25 mouse cellular contexts compared by ENCODE assay signal in the genomic region with DNA sequence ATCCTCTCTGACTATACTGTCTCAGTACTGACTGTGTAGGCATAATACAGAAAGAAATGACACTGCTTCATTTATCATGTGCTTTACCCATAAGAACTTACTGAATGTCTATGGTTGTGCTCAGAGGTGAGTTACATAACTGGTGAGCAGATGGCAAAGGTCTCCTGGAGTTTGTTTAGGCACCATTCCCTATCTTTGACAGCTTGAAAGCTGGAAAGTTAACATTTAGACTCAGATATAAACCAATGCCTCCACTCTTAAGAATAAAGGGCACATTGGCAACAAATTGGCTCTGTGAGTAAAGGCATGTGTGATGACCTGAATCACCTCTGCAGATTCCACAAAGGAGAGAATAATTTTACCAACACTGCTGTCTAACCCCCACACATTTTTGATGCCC.
"Had no signal": no experiment of that assay in that cellular context is flagged by ENCODE, and none has a peak within 500 bp of the region (broad histone marks: within the 10 kb centered on the region; RNA-seq: fewer than 3 reads in every experiment).

No protein-coding gene starts in this region.

- H3K4me2 ChIP-seq: heart, embryonic 12.5 days; hindbrain, embryonic 12.5 days; hindbrain, embryonic 14.5 days; intestine, embryonic 15.5 days; limb, embryonic 13.5 days; limb, embryonic 15.5 days; liver, embryonic 13.5 days; liver, embryonic 15.5 days had no signal

- H3K9ac ChIP-seq: heart, embryonic 12.5 days; hindbrain, embryonic 12.5 days; hindbrain, embryonic 14.5 days; intestine, embryonic 15.5 days; limb, embryonic 13.5 days; limb, embryonic 15.5 days; liver, embryonic 13.5 days; liver, embryonic 15.5 days had no signal

- DNase-seq: gastrocnemius, adult 2 months; gastrocnemius, postnatal 10 days; gastrocnemius, postnatal 25 days; heart, adult 18-20 months; heart, postnatal 10 days; heart, postnatal 4 days; kidney, adult 18-20 months; kidney, postnatal 10 days; kidney, postnatal 4 days; layer of hippocampus, adult 9-11 months; layer of hippocampus, postnatal 36 days; left cerebral cortex, postnatal 4 days; liver, embryonic 13.5 days had no signal

- H3K27me3 ChIP-seq: heart, embryonic 12.5 days; hindbrain, embryonic 12.5 days; intestine, embryonic 15.5 days; limb, embryonic 13.5 days; limb, embryonic 15.5 days; liver, embryonic 13.5 days; liver, embryonic 15.5 days had no signal

- H3K4me1 ChIP-seq: heart, embryonic 10.5 days; heart, embryonic 12.5 days; hindbrain, embryonic 10.5 days; hindbrain, embryonic 12.5 days; intestine, embryonic 15.5 days; limb, embryonic 13.5 days; limb, embryonic 15.5 days; liver, embryonic 13.5 days; liver, embryonic 15.5 days had no signal

- H3K4me3 ChIP-seq: gastrocnemius, adult 2 months; heart, embryonic 10.5 days; heart, embryonic 12.5 days; hindbrain, embryonic 10.5 days; hindbrain, embryonic 12.5 days; intestine, embryonic 15.5 days; limb, embryonic 13.5 days; limb, embryonic 15.5 days; liver, embryonic 13.5 days; liver, embryonic 15.5 days had no signal

- H3K36me3 ChIP-seq: heart, embryonic 10.5 days; heart, embryonic 12.5 days; hindbrain, embryonic 10.5 days; hindbrain, embryonic 12.5 days; intestine, embryonic 15.5 days; limb, embryonic 13.5 days; limb, embryonic 15.5 days; liver, embryonic 13.5 days; liver, embryonic 15.5 days had no signal

- H3K9me3 ChIP-seq: heart, embryonic 10.5 days; heart, embryonic 12.5 days; hindbrain, embryonic 10.5 days; hindbrain, embryonic 12.5 days; intestine, embryonic 15.5 days; limb, embryonic 13.5 days; limb, embryonic 15.5 days; liver, embryonic 13.5 days; liver, embryonic 15.5 days had no signal

- H3K27ac ChIP-seq: gastrocnemius, adult 2 months; heart, embryonic 10.5 days; hindbrain, embryonic 10.5 days; hindbrain, embryonic 12.5 days; hindbrain, embryonic 14.5 days; intestine, embryonic 15.5 days; limb, embryonic 13.5 days; limb, embryonic 15.5 days; liver, embryonic 13.5 days; liver, embryonic 15.5 days had no signal

- ATAC-seq: hindbrain, embryonic 16.5 days; inflammation-experienced regulatory T-cells, adult 6 months; intestine, embryonic 15.5 days; intestine, postnatal 0 days had no signal
